Mouse (Mus musculus): ENCODE data around the gene Arid3c.
A peak's percentile ranks its signal among the peaks of the same experiment; 100 is the strongest.

Arid3c gene

GRCm38 (mm10) chr4:41745021-41745420, 14.1 kb upstream of the Arid3c start:
- DNase-seq (ENCODE audit: low spot score): no peak

- DNase-seq (ENCODE audit: low spot score): no peak
Measured at GRCm38 (mm10) chr4:41744131-41744530, 13.2 kb upstream of the Arid3c start.

- peak; percentile 77 for DNase-seq (ENCODE audit: low spot score)
Measured at GRCm38 (mm10) chr4:41741158-41741560, 10.2 kb upstream of the Arid3c start.

- DNase-seq (ENCODE audit: low spot score): no peak
Measured at GRCm38 (mm10) chr4:41740380-41741157, 9.6 kb upstream of the Arid3c start.

- DNase-seq (ENCODE audit: low spot score): no peak
Measured at GRCm38 (mm10) chr4:41739260-41739659, 8.3 kb upstream of the Arid3c start.

GRCm38 (mm10) chr4:41738256-41738603, 7.3 kb upstream of the Arid3c start:
- no peak for DNase-seq (ENCODE audit: low spot score)

GRCm38 (mm10) chr4:41737602-41738255, 6.8 kb upstream of the Arid3c start:
- peak; percentile 61 for DNase-seq (ENCODE audit: low spot score)

GRCm38 (mm10) chr4:41726826-41727621, 3.9 kb downstream of the Arid3c start:
- DNase-seq (ENCODE audit: low spot score): no peak

- DNase-seq (ENCODE audit: low spot score): peak; percentile 69
Measured at GRCm38 (mm10) chr4:41722918-41723351, 8.0 kb downstream of the Arid3c start, which contains the start of gene Dctn3. Gene Dctn3 (minus strand): TSS chr4:41723170.

GRCm38 (mm10) chr4:41716834-41717233, 14.1 kb downstream of the Arid3c start:
- DNase-seq (ENCODE audit: low spot score): no peak

- no peak for DNase-seq (ENCODE audit: low spot score)
Measured at GRCm38 (mm10) chr4:41715596-41715995, 15.3 kb downstream of the Arid3c start.

- no peak for DNase-seq (ENCODE audit: low spot score)
Measured at GRCm38 (mm10) chr4:41715082-41715481, 15.9 kb downstream of the Arid3c start.

- peak; percentile 50 for DNase-seq (ENCODE audit: low spot score)
Measured at GRCm38 (mm10) chr4:41714276-41714675, 16.7 kb downstream of the Arid3c start.

GRCm38 (mm10) chr4:41713197-41714067, 17.5 kb downstream of the Arid3c start, which contains the start of gene Rpp25l:
Gene Rpp25l (minus strand): TSS chr4:41713534.
- DNase-seq (ENCODE audit: low spot score): peak; percentile 75

- DNase-seq (ENCODE audit: low spot score): no peak
Measured at GRCm38 (mm10) chr4:41712421-41713196, 18.3 kb downstream of the Arid3c start.

- DNase-seq (ENCODE audit: low spot score): no peak
Measured at GRCm38 (mm10) chr4:41711705-41712375, 19.1 kb downstream of the Arid3c start.

GRCm38 (mm10) chr4:41710229-41710628, 20.7 kb downstream of the Arid3c start:
- no peak for DNase-seq (ENCODE audit: low spot score)

GRCm38 (mm10) chr4:41708192-41708745, 22.7 kb downstream of the Arid3c start:
- no peak for DNase-seq (ENCODE audit: low spot score)

- DNase-seq (ENCODE audit: low spot score): peak; percentile 43
Measured at GRCm38 (mm10) chr4:41707011-41707535, 23.9 kb downstream of the Arid3c start.

All from ovary, postnatal 14 days (tissue).